Mouse (Mus musculus): Measurements from ENCODE around the gene Kcnh3.

- no peak for TF ChIP-seq POLR2A (IDR thresholded peaks at IDR 0.05; ENCODE audit: insufficient read depth, low read depth, low read length)
- TF ChIP-seq CTCF (IDR thresholded peaks at IDR 0.05), result no peak
- no peak for TF ChIP-seq EP300 (IDR thresholded peaks at IDR 0.05; ENCODE audit: insufficient read depth, low read depth, low read length)
These were observed 17.4 kb downstream of the Kcnh3 start for GRCm38 (mm10) chr15:99242045-99242444.

Measured in heart, adult 2 months (tissue).